25 mouse cellular contexts compared by ENCODE assay signal in the genomic region with DNA sequence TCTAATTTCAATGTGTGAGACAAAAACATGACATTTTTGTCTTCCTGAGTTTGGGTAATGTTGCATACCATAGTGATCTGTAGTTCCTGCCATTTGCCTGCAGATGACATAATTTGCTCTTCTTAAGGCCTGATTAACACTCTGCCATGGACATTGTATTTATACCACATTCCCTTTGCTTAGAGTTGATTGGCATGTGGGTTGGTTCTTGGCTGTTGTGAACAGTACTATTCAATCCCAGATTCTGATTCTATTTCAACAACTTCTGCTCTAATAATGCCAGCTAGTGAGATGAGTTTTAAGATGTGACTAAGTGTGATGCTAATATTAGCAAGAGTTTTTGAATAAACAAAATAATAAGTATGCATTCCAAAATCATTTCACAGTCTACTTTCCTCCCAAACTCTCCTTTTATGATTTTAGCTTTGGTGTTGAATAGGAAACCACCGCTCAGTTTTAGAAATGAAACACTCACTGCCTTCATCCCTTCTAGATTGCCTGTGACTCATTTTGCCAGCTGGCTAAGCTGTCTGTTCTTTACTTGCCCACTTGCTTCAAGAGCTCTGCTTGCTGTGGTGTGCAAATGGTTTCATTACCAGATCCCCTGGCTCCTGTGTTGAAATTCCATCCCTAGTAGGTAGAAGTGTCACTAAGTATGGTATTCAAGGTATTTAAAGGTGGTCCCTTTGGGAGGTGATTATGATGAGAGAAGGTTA. TPM values are rescaled to one million over a fixed set of nuclear protein-coding genes. Genes with fewer than 3 reads are reported as not detected.
A peak's percentile ranks its signal among the peaks of the same experiment; 100 is the strongest.
DNase-seq lines count a peak whose midpoint lies in the region; ATAC-seq and TF ChIP-seq lines count a peak whose summit lies in the region.
"Had no signal": no experiment of that assay in that cellular context is flagged by ENCODE, and none has a peak within 500 bp of the region (broad histone marks: within the 10 kb centered on the region; RNA-seq: fewer than 3 reads in every experiment).

No protein-coding gene starts in this region.

- intact Hi-C loops in left cerebral cortex, postnatal 36 days (cut with DNase I), result no loop called here

- POLR2A ChIA-PET in Patski (lab: Charles Lee), result no interaction called here

- in situ Hi-C loops in Patski (cut with MboI; ENCODE audit: low pct_unique_long_range_greater_than_20kb), result no loop called here

- H3K27me3 ChIP-seq in Patski, result no peaks in the 10 kb centered on the region
- H3K27me3 ChIP-seq: limb, embryonic 12.5 days; liver, embryonic 13.5 days; lung, embryonic 15.5 days; midbrain, embryonic 12.5 days had no signal

- no peak for ATAC-seq in Patski
- ATAC-seq: forebrain, embryonic 14.5 days had no signal

- TF ChIP-seq CTCF in Patski (IDR thresholded peaks at IDR 0.05), result peak; percentile 8

- CTCF ChIA-PET in Patski (lab: Charles Lee), result no interaction called here

- DNase-seq in layer of hippocampus, adult 11-12 months (ENCODE audit: low spot score), result peak; percentile 67
- no peak for DNase-seq in layer of hippocampus, postnatal 10 days (ENCODE audit: low spot score in 2 of 2)
- DNase-seq in Patski (ENCODE audit: low read depth, low spot score), result no peak
- peak; percentile 58 for DNase-seq in layer of hippocampus, adult 9-10 months (ENCODE audit: low spot score)
- DNase-seq in left cerebral cortex, postnatal 36 days (ENCODE audit: low spot score in 2 of 2), result peak; percentile 26 to 38
- DNase-seq in T-cell, adult 2 months (ENCODE audit: low spot score), result no peak
- no peak for DNase-seq in thymus, postnatal 4 days
- no peak for DNase-seq in ovary, postnatal 36 days (ENCODE audit: low spot score)
- DNase-seq: adrenal gland, adult 8-10 months; cerebellum, adult 2 months; kidney, adult 8-10 months; kidney, postnatal 25 days; liver, embryonic 13.5 days; thymus, postnatal 36 days had no signal

RNA-seq across cellular contexts. Expression of gene Tas2r119, which starts 3.1 kb away (rescaled TPM):
- total RNA-seq in layer of hippocampus, postnatal 10 days (2021), result not detected
- not detected for polyA plus RNA-seq in Patski (2021)
- not detected for total RNA-seq in left cerebral cortex, postnatal 36 days (2021)
- total RNA-seq: adrenal gland, adult 8-10 months; hematopoietic stem cell, adult 5-6 weeks; MEL; neutrophil, adult 5-6 weeks had no signal
- polyA plus RNA-seq: cerebellum, adult 2 months; embryonic facial prominence, embryonic 10.5 days; forebrain, embryonic 14.5 days; gonadal fat pad, adult 2 months; heart, embryonic 14.5 days; limb, embryonic 12.5 days; liver, embryonic 13.5 days; lung, embryonic 15.5 days; midbrain, embryonic 12.5 days; testis, adult 2 months had no signal

Comparison
In these comparisons a context has a peak if more than half of its experiments do, and no peak if none do; other contexts are left out.
1. DNase-seq: peak in layer of hippocampus, adult 11-12 months (single experiment), layer of hippocampus, adult 9-10 months (single experiment) and left cerebral cortex, postnatal 36 days (2 of 2); none in layer of hippocampus, postnatal 10 days (0 of 2), Patski (single experiment), T-cell, adult 2 months (single experiment), thymus, postnatal 4 days (single experiment) and ovary, postnatal 36 days (single experiment).